Mouse (Mus musculus): Measurements from ENCODE around the gene Tbc1d25.

- TF ChIP-seq ZC3H11A (IDR thresholded peaks at IDR 0.05; ENCODE audit: borderline replicate concordance, low read depth, low read length) (no peak), CHD2 (IDR thresholded peaks at IDR 0.05; ENCODE audit: low read depth, low read length) (no peak)
These were observed 35.5 kb downstream of the Tbc1d25 start for GRCm38 (mm10) chrX:8140446-8140845.
